In genomic region chrX:102251221-102251936, GRCm38 (mm10) we compare ENCODE assay signal across 8 mouse cellular contexts. TPM values are rescaled to one million over a fixed set of nuclear protein-coding genes. Genes with fewer than 3 reads are reported as not detected.
DNase-seq lines count a peak whose midpoint lies in the region; ATAC-seq and TF ChIP-seq lines count a peak whose summit lies in the region.

No protein-coding gene starts in this region.

- H3K9ac ChIP-seq in ES-E14 (ENCODE audit: insufficient read depth, low read depth, low read length, poor library complexity, severe bottlenecking) = peak overlapping the region; percentile 64
- peak overlapping the region; percentile 52 for H3K9ac ChIP-seq in liver, embryonic 12.5 days

- DNase-seq in kidney, adult 18-20 months = peak; percentile 13
- no peak for DNase-seq in kidney, adult 11 months
- DNase-seq in ES-E14 (ENCODE audit: low read depth, low spot score) (no peak), adipocyte (ENCODE audit: low spot score) (no peak)
- DNase-seq in heart, postnatal 10 days = peak; percentile 11 to 20
- DNase-seq in right cerebral cortex, postnatal 25 days = peak; percentile 26

- WGBS in liver, embryonic 12.5 days (ENCODE audit: insufficient replicate concordance) = 7% methylated on average over 58 of the region's 80 CpGs

- H3K27me3 ChIP-seq in liver, embryonic 12.5 days (replicated peaks) = peaks cover 86% of the 10 kb centered on the region

- ATAC-seq in liver, embryonic 12.5 days = no peak

- H3K36me3 ChIP-seq in ES-E14 (ENCODE audit: control insufficient read depth, insufficient read depth, low read length, poor library complexity, severe bottlenecking) = no peaks in the 10 kb centered on the region
- no peaks in the 10 kb centered on the region for H3K36me3 ChIP-seq in liver, embryonic 12.5 days

- no peaks in the 10 kb centered on the region for H3K9me3 ChIP-seq in ES-E14 (ENCODE audit: control insufficient read depth, insufficient read depth, low read depth, low read length)
- H3K9me3 ChIP-seq in liver, embryonic 12.5 days (replicated peaks) = 0 out of 2 replicates have a peak, but pooled peaks cover 5% of the 10 kb centered on the region

- intact Hi-C loops in heart, postnatal 10 days (cut with DNase I) = loop anchor here (5.0 kb wide), 1 partner anchor 96 kb away; no protein-coding TSS in a partner anchor

- H3K4me3 ChIP-seq in ES-E14 (ENCODE audit: insufficient read depth in 1 of 2, low read depth in 1 of 2, low read length in 2 of 2, poor library complexity in 1 of 2, severe bottlenecking in 1 of 2) = peak overlapping the region; percentile 70
- H3K4me3 ChIP-seq in brown adipose tissue, adult 24 weeks (ENCODE audit: insufficient read depth, low read depth, low read length) = peak overlapping the region; percentile 60
- peak overlapping the region; percentile 54 for H3K4me3 ChIP-seq in liver, embryonic 12.5 days

- in situ Hi-C loops in ES-E14 (cut with MboI; ENCODE audit: low sequenced_read_pairs in 2 of 2, unreplicated experiment in 2 of 2) = no loop called here

- H3K4me1 ChIP-seq in ES-E14 (ENCODE audit: control insufficient read depth in 2 of 2, insufficient read depth in 2 of 2, low read length in 2 of 2, poor library complexity in 1 of 2) = no peaks in the 10 kb centered on the region
- H3K4me1 ChIP-seq in brown adipose tissue, adult 24 weeks (ENCODE audit: control insufficient read depth, insufficient read depth, insufficient read length, low read length) = no peaks in the 10 kb centered on the region
- no peaks in the 10 kb centered on the region; the same call in 1 of the 2 replicates for H3K4me1 ChIP-seq in liver, embryonic 12.5 days

- no peak overlapping the region for H3K27ac ChIP-seq in ES-E14 (ENCODE audit: insufficient read depth, low read depth, low read length, poor library complexity, severe bottlenecking)
- no peak overlapping the region for H3K27ac ChIP-seq in brown adipose tissue, adult 24 weeks (replicated peaks; ENCODE audit: low read depth, low read length)
- 0 out of 2 replicates have a peak overlapping the region, but pooled peaks have one; percentile 4 for H3K27ac ChIP-seq in liver, embryonic 12.5 days

- H3K4me2 ChIP-seq in liver, embryonic 12.5 days = peak overlapping the region; percentile 72

TF ChIP-seq in ES-E14, 5 proteins besides CTCF, POLR2A, EP300 and RAD21:
- TF ChIP-seq CHD2 (IDR thresholded peaks at IDR 0.05; ENCODE audit: low read depth, low read length) = no peak
- TF ChIP-seq HCFC1 (IDR thresholded peaks at IDR 0.05; ENCODE audit: borderline replicate concordance, insufficient read depth, low read length) = no peak
- no peak for TF ChIP-seq ZC3H11A (IDR thresholded peaks at IDR 0.05; ENCODE audit: borderline replicate concordance, low read depth, low read length)
- TF ChIP-seq MAFK (IDR thresholded peaks at IDR 0.05; ENCODE audit: insufficient read depth, low read depth, low read length) = no peak
- TF ChIP-seq ZNF384 (IDR thresholded peaks at IDR 0.05; ENCODE audit: low read depth, low read length) = no peak

RNA-seq across cellular contexts. Expression of gene Cited1, which starts 0.6 kb away (rescaled TPM):
- total RNA-seq in ES-E14 (2012; rRNA removed) = 4.1 and 9.3 TPM in 2 replicates
- polyA plus RNA-seq in brown adipose tissue, adult 24 weeks (2012; ENCODE audit: insufficient read depth, insufficient read length, missing spikeins) = not detected in 2 replicates
- 10 to 100 TPM; 14.1 to 16.6 TPM for total RNA-seq in heart, postnatal 10 days (2021)
- 76.3 and 81.3 TPM in 2 replicates for polyA plus RNA-seq in liver, embryonic 12.5 days (2016; fragmentation: Nextera tagmentation; extraction: Ambion mirVana)

Comparison
In these comparisons a context has a peak if more than half of its experiments do, and no peak if none do; other contexts are left out.
1. DNase-seq: peak in kidney, adult 18-20 months (single experiment), heart, postnatal 10 days (2 of 2) and right cerebral cortex, postnatal 25 days (single experiment); none in kidney, adult 11 months (single experiment), ES-E14 (single experiment) and adipocyte (single experiment).
2. Peak in every context shown above with its lines, with median percentiles within 50 percentile points of each other: H3K4me3 ChIP-seq.